Mouse (Mus musculus) cerebral cortex, adult 2 months (tissue): ENCODE measurements around the gene Wdr46.

Experiments
- WGBS: fragments of 180-500 bp; shearing (Covaris S2); methylation state at CpG from one replicate; pipeline ENCODE4 v1.1.7; 2018; 5-methylcytosine and 5-hydroxymethylcytosine counted together

Wdr46 gene

DNA sequence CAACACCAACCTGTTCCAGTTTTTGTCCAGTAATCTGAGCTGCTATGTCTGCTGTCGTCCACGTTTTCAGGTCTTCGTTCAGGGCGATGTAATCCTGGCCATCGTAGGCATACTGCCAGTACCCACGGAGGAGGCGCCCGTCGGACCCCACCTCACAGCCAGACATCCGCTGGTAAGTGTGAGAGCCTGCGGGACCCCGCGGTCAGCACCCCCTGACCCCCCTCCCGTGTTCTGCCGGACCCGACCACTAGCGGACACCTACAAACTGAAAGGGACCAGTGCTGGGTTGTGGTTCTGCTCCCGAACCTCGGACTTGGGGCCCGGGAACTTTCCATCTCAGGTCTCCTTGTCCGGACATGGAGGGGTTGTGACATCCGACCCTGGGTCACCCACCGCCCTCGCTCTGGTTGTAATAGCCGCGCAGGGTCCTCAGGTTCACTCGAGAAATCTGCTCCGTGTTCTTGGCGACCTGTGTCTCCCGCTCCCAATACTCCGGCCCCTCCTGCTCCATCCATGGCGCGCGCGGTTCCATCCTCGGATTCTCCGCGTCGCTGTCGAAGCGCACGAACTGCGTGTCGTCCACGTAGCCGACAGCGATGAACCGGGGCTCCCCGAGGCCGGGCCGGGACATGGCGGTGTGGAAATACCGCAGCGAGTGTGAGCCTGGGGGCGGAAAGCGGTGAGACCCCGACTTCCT lies 37.5 kb downstream of the Wdr46 start:
- WGBS: 3% methylated on average over 57 of the region's 57 CpGs

- 4% methylated on average over 14 of the region's 17 CpGs for WGBS
These were observed 38.2 kb downstream of the Wdr46 start for GRCm38 (mm10) chr17:33978631-33979031.

GRCm38 (mm10) chr17:33979512-33980050 lies 39.1 kb downstream of the Wdr46 start:
- WGBS: 85% methylated on average over 6 of the region's 6 CpGs

GRCm38 (mm10) chr17:33980181-33981035 lies 39.9 kb downstream of the Wdr46 start:
- 75% methylated on average over 19 of the region's 19 CpGs for WGBS

GRCm38 (mm10) chr17:33981192-33981909 lies 40.9 kb downstream of the Wdr46 start:
- WGBS: under 1% methylated on average over 27 of the region's 27 CpGs

- WGBS: 11% methylated on average over 8 of the region's 8 CpGs
These were observed 41.7 kb downstream of the Wdr46 start for GRCm38 (mm10) chr17:33982136-33982535.

GRCm38 (mm10) chr17:33991788-33992664 lies 51.6 kb downstream of the Wdr46 start:
- 31% methylated on average over 10 of the region's 10 CpGs for WGBS

GRCm38 (mm10) chr17:33994959-33995358 lies 54.5 kb downstream of the Wdr46 start:
- 94% methylated on average over 8 of the region's 8 CpGs for WGBS

DNA sequence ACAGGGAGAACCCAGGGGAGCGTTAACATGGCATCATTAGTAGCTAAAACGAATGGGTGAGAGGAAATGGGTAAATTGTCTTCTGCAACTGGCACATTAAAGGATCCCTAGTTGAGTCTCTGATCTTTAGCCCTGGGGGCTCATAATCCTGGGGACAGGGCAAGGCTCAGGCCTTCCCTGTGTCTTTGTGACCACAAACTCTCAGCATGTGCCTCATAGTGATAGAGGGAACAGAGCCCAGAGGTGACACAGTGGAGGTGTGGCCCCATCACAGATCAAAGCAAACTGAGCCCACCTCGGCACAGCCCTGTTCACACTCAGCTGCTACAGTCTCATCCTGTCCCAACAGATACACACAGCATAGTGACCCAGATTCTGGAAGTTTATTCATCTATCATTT lies 55.2 kb downstream of the Wdr46 start:
- WGBS: 86% methylated on average over 3 of the region's 3 CpGs

- 96% methylated on average over 2 of the region's 2 CpGs for WGBS
These were observed 56.6 kb downstream of the Wdr46 start for GRCm38 (mm10) chr17:33997025-33997424.

GRCm38 (mm10) chr17:33998697-33999096 lies 58.2 kb downstream of the Wdr46 start:
- WGBS: 77% methylated on average over 5 of the region's 5 CpGs
